Mouse (Mus musculus) ES-E14 (cell line): ENCODE data around the gene Tnpo1.

Experiments
- HCFC1 ChIP-seq: IDR thresholded peaks from 2 replicates; pipeline ENCODE4 v1.6.1; 2012; ENCODE audit warnings: low read length, inconsistent platforms, borderline replicate concordance; ENCODE audit not compliant: insufficient read depth
- MAFK ChIP-seq: IDR thresholded peaks from 2 replicates; pipeline ENCODE4 v1.6.1; 2014; ENCODE audit warnings: mild to moderate bottlenecking, low read depth, low read length, inconsistent platforms; ENCODE audit not compliant: insufficient read depth
- ZNF384 ChIP-seq: IDR thresholded peaks from 2 replicates; pipeline ENCODE4 v1.6.1; 2012; ENCODE audit warnings: low read depth, low read length, inconsistent platforms

GRCm38 (mm10) chr13:98868236-98868923 is 57.8 kb downstream of the Tnpo1 start:
- TF ChIP-seq HCFC1 (no peak), MAFK (no peak), ZNF384 (no peak)
